Comparison of ENCODE assay signal across 9 mouse cellular contexts in the genomic region with DNA sequence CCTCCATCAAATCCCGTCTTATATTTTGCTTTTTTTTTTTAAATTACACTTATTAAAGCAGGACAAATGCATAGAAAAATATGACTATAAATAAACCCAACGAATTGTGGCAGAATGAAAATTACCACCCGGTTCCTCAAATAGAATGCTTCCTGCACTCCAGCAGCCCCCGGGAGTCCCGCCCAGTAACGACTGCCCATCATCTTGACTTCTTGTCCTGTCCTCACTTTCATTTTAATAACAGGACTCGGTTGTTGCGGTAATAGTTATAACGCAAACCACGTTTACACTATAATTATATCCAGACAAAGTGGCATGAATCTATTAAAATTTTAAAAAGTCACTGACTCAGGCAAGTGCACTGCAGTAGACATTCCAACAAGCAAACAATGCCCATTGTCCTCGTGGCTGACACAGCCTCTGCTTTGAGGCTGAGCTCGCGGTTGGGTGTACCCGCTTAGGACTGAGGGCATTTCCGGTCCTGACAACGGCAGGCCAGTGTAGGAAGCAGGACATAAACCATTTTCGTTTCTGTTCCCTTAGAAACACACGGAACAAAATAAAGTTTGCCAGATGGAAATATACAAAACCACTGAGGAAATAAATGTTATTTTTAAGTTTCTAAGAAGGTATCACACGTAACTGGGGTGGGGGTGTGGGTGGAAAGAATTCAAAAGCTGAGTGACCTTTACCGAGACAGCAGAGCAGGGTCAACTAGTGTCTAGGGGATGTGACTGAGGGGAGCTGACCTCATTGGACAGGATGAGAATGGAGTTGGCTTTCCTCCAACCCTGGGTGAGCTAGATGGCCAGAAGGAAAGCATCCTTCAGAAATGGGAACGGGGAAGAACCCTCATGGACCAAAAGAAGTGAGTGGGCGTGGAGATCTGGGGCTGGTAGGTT.
A peak's percentile ranks its signal among the peaks of the same experiment; 100 is the strongest.
DNase-seq lines count a peak whose midpoint lies in the region; ATAC-seq and TF ChIP-seq lines count a peak whose summit lies in the region.
"Had no signal": no experiment of that assay in that cellular context is flagged by ENCODE, and none has a peak within 500 bp of the region (broad histone marks: within the 10 kb centered on the region; RNA-seq: fewer than 3 reads in every experiment).

No protein-coding gene starts in this region.

- no peak for TF ChIP-seq POLR2A in heart, adult 2 months (IDR thresholded peaks at IDR 0.05; ENCODE audit: insufficient read depth, low read depth, low read length)

- no peak overlapping the region for H3K9ac ChIP-seq in heart, adult 2 months (ENCODE audit: low read depth, low read length)
- no peak overlapping the region for H3K9ac ChIP-seq in limb, embryonic 15.5 days
- H3K9ac ChIP-seq in midbrain, embryonic 14.5 days (replicated peaks; ENCODE audit: low read length): no peak overlapping the region
- no peak overlapping the region for H3K9ac ChIP-seq in midbrain, embryonic 11.5 days (ENCODE audit: low read length)

- WGBS in heart, adult 2 months: 48% methylated on average over 22 of the region's 22 CpGs
- 49% methylated on average over 22 of the region's 22 CpGs for WGBS in limb, embryonic 15.5 days
- 91% methylated on average over 22 of the region's 22 CpGs for WGBS in midbrain, embryonic 14.5 days
- 90% methylated on average over 22 of the region's 22 CpGs for WGBS in midbrain, embryonic 11.5 days

- peak overlapping the region; percentile 0; the same call in 1 of the 2 replicates for H3K4me3 ChIP-seq in left cerebral cortex, adult 2 months
- H3K4me3 ChIP-seq in heart, adult 2 months: peak overlapping the region; percentile 32
- H3K4me3 ChIP-seq in limb, embryonic 15.5 days: no peak overlapping the region
- no peak overlapping the region for H3K4me3 ChIP-seq in midbrain, embryonic 14.5 days (replicated peaks; ENCODE audit: low read depth, low read length)
- H3K4me3 ChIP-seq in midbrain, embryonic 11.5 days (ENCODE audit: low read depth, low read length): no peak overlapping the region

- DNase-seq in left cerebral cortex, adult 2 months (ENCODE audit: extremely low spot score in 1 of 2, low spot score in 2 of 2): no peak
- DNase-seq in left cerebral cortex, postnatal 36 days (ENCODE audit: low spot score in 2 of 2): no peak
- DNase-seq in heart, adult 2 months: peak; percentile 28 to 64
- DNase-seq in skeletal muscle tissue, adult 2 months (ENCODE audit: low read depth, low spot score): peak; percentile 36
- no peak for DNase-seq in midbrain, embryonic 14.5 days
- DNase-seq in midbrain, embryonic 11.5 days (ENCODE audit: low spot score, missing footprints): no peak
- DNase-seq in adipocyte (ENCODE audit: low spot score): no peak

- no peak for TF ChIP-seq CTCF in left cerebral cortex, adult 2 months (IDR thresholded peaks at IDR 0.05)
- no peak for TF ChIP-seq CTCF in heart, adult 2 months (IDR thresholded peaks at IDR 0.05)

- H3K36me3 ChIP-seq in heart, adult 2 months (ENCODE audit: control insufficient read depth, insufficient read depth, low read length): no peaks in the 10 kb centered on the region
- no peaks in the 10 kb centered on the region for H3K36me3 ChIP-seq in limb, embryonic 15.5 days
- no peaks in the 10 kb centered on the region for H3K36me3 ChIP-seq in midbrain, embryonic 14.5 days (ENCODE audit: control insufficient read depth, insufficient read depth, low read length)
- no peaks in the 10 kb centered on the region for H3K36me3 ChIP-seq in midbrain, embryonic 11.5 days (ENCODE audit: control insufficient read depth, insufficient read depth, low read length)

- ATAC-seq in limb, embryonic 15.5 days (ENCODE audit: insufficient number of reproducible peaks, low FRiP score, low TSS enrichment, low read depth): 0 out of 2 replicates have a peak, but pooled peaks have one; percentile 61
- ATAC-seq in midbrain, embryonic 14.5 days (ENCODE audit: low FRiP score, low TSS enrichment): no peak
- no peak for ATAC-seq in midbrain, embryonic 11.5 days (ENCODE audit: low FRiP score)
- ATAC-seq: Patski had no signal

- no peaks in the 10 kb centered on the region for H3K27me3 ChIP-seq in heart, adult 2 months (ENCODE audit: control insufficient read depth, insufficient read depth, low read length)
- H3K27me3 ChIP-seq in limb, embryonic 15.5 days: no peaks in the 10 kb centered on the region
- no peaks in the 10 kb centered on the region for H3K27me3 ChIP-seq in midbrain, embryonic 14.5 days (ENCODE audit: control insufficient read depth, insufficient read depth, low read length)
- no peaks in the 10 kb centered on the region for H3K27me3 ChIP-seq in midbrain, embryonic 11.5 days (ENCODE audit: control insufficient read depth, insufficient read depth, low read length)
- H3K27me3 ChIP-seq: Patski had no signal

- H3K9me3 ChIP-seq in limb, embryonic 15.5 days: no peaks in the 10 kb centered on the region
- no peaks in the 10 kb centered on the region for H3K9me3 ChIP-seq in midbrain, embryonic 14.5 days (ENCODE audit: control insufficient read depth, low read length)
- no peaks in the 10 kb centered on the region for H3K9me3 ChIP-seq in midbrain, embryonic 11.5 days (ENCODE audit: control insufficient read depth, low read length)

- H3K4me1 ChIP-seq in heart, adult 2 months (ENCODE audit: control insufficient read depth, insufficient read depth, low read length): peaks cover 1% of the 10 kb centered on the region; the same call in 1 of the 2 replicates
- H3K4me1 ChIP-seq in limb, embryonic 15.5 days: 0 out of 2 replicates have a peak, but pooled peaks cover 7% of the 10 kb centered on the region
- H3K4me1 ChIP-seq in midbrain, embryonic 14.5 days (ENCODE audit: control insufficient read depth, insufficient read depth, low read length): no peaks in the 10 kb centered on the region
- no peaks in the 10 kb centered on the region for H3K4me1 ChIP-seq in midbrain, embryonic 11.5 days (ENCODE audit: control insufficient read depth, insufficient read depth, low read length)

- TF ChIP-seq EP300 in heart, adult 2 months (IDR thresholded peaks at IDR 0.05; ENCODE audit: insufficient read depth, low read depth, low read length): peak; percentile 70; the same call in 1 of the 2 replicates

- no peaks in the 10 kb centered on the region for H3K79me2 ChIP-seq in heart, adult 2 months (replicated peaks; ENCODE audit: control insufficient read depth, insufficient read depth, low read length)

- intact Hi-C loops in left cerebral cortex, adult 2 months (cut with DNase I): no loop called here
- intact Hi-C loops in left cerebral cortex, postnatal 36 days (cut with DNase I): no loop called here
- intact Hi-C loops in heart, adult 2 months (cut with DNase I): loop anchor here (5.0 kb wide), 1 partner anchor 177 kb away; no protein-coding TSS in a partner anchor

- no peak overlapping the region; the same call in 1 of the 2 replicates for H3K4me2 ChIP-seq in limb, embryonic 15.5 days
- H3K4me2 ChIP-seq in midbrain, embryonic 14.5 days (ENCODE audit: low read length): no peak overlapping the region
- H3K4me2 ChIP-seq in midbrain, embryonic 11.5 days: no peak overlapping the region

- H3K27ac ChIP-seq in left cerebral cortex, adult 2 months: peak overlapping the region; percentile 34; the same call in 1 of the 2 replicates
- peak overlapping the region; percentile 44 for H3K27ac ChIP-seq in heart, adult 2 months
- peak overlapping the region; percentile 59; the same call in 1 of the 2 replicates for H3K27ac ChIP-seq in limb, embryonic 15.5 days
- no peak overlapping the region for H3K27ac ChIP-seq in midbrain, embryonic 14.5 days (replicated peaks; ENCODE audit: low read depth, low read length)
- H3K27ac ChIP-seq in midbrain, embryonic 11.5 days (ENCODE audit: low read depth, low read length): no peak overlapping the region

Comparison
In these comparisons a context has a peak if more than half of its experiments do, and no peak if none do; other contexts are left out.
1. DNase-seq: peak in heart, adult 2 months (2 of 2) and skeletal muscle tissue, adult 2 months (single experiment); none in left cerebral cortex, adult 2 months (0 of 2), left cerebral cortex, postnatal 36 days (0 of 2), midbrain, embryonic 14.5 days (single experiment), midbrain, embryonic 11.5 days (single experiment) and adipocyte (single experiment).
2. H3K27ac ChIP-seq: peak in left cerebral cortex, adult 2 months (single experiment), heart, adult 2 months (single experiment) and limb, embryonic 15.5 days (single experiment); none in midbrain, embryonic 14.5 days (single experiment) and midbrain, embryonic 11.5 days (single experiment).
3. H3K4me3 ChIP-seq: peak in left cerebral cortex, adult 2 months (single experiment) and heart, adult 2 months (single experiment); none in limb, embryonic 15.5 days (single experiment), midbrain, embryonic 14.5 days (single experiment) and midbrain, embryonic 11.5 days (single experiment).